Mouse (Mus musculus): ENCODE measurements around the gene Tbk1. TPM values are rescaled to one million over a fixed set of nuclear protein-coding genes. Genes with fewer than 3 reads are reported as not detected.

Gene Tbk1
- polyA plus RNA-seq, 1 experiment from 2014 or later, result 27.3 TPM

DNA sequence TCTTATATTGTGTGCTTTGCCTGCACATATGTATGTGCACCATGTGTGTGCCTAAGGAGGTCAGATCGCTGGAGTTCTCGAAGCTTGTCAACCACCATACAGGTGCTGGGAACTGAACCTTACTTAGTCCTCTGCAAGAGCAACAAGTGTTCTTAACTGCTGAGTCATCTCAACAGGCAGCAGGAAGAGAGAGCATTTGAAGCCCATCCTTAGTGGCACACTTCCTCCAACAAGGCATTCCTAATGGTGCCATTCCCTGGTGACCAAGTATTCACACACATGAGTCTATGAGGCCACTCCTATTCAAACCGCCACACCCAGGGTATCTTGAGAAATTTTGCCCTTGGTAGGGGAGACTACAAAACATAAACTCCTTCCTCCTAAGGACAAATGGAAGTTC, 44.4 kb downstream of the Tbk1 start:
- Histone ChIP-seq H3K4me3 (ENCODE audit: low read depth, low read length) (no peak overlapping the region), H3K27ac (ENCODE audit: low read depth, low read length) (no peak overlapping the region), H3K4me2 (replicated peaks; ENCODE audit: low read depth) (no peak overlapping the region), H3K4me1 (replicated peaks; ENCODE audit: control insufficient read depth, insufficient read depth, low read length) (no peaks in the 10 kb centered on the region), H3K9ac (ENCODE audit: low read depth, low read length) (no peak overlapping the region), H3K27me3 (replicated peaks; ENCODE audit: control insufficient read depth, insufficient read depth, low read length) (no peaks in the 10 kb centered on the region), H3K9me3 (ENCODE audit: control insufficient read depth) (no peaks in the 10 kb centered on the region), H3K36me3 (ENCODE audit: control insufficient read depth, insufficient read depth) (peaks cover 18% of the 10 kb centered on the region)
- 91% methylated on average over 3 of the region's 3 CpGs for WGBS
- no peak for TF ChIP-seq CTCF (IDR thresholded peaks at IDR 0.05; ENCODE audit: low read depth)
- ATAC-seq, result no peak

DNA sequence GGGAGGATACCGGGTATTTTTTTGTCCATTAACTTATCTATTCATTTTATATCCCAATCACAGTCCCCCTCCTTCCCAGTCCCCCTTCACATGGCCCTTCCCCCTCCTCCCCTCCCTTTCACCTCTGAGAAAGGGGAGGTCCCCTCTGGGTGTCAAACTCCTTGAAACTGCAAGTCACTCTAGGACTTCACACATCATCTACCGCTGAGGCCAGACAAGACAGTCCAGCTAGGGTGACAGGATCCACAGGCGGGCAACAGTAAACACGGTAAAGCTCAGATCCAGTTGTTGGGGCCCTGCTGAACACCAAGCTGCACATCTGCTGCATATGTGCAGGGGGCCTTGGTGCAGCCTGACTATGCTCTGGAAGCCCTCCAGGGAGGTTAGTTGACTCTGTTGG, 51.6 kb downstream of the Tbk1 start:
- Histone ChIP-seq H3K27me3 (replicated peaks; ENCODE audit: control insufficient read depth, insufficient read depth, low read length) (no peaks in the 10 kb centered on the region), H3K36me3 (ENCODE audit: control insufficient read depth, insufficient read depth) (no peaks in the 10 kb centered on the region), H3K4me3 (ENCODE audit: low read depth, low read length) (no peak overlapping the region), H3K4me1 (replicated peaks; ENCODE audit: control insufficient read depth, insufficient read depth, low read length) (no peaks in the 10 kb centered on the region), H3K27ac (ENCODE audit: low read depth, low read length) (no peak overlapping the region), H3K9ac (ENCODE audit: low read depth, low read length) (no peak overlapping the region), H3K4me2 (replicated peaks; ENCODE audit: low read depth) (no peak overlapping the region), H3K9me3 (ENCODE audit: control insufficient read depth) (no peaks in the 10 kb centered on the region)
- no peak for ATAC-seq
- no peak for TF ChIP-seq CTCF (IDR thresholded peaks at IDR 0.05; ENCODE audit: low read depth)
- 69% methylated on average over 4 of the region's 4 CpGs for WGBS

DNA sequence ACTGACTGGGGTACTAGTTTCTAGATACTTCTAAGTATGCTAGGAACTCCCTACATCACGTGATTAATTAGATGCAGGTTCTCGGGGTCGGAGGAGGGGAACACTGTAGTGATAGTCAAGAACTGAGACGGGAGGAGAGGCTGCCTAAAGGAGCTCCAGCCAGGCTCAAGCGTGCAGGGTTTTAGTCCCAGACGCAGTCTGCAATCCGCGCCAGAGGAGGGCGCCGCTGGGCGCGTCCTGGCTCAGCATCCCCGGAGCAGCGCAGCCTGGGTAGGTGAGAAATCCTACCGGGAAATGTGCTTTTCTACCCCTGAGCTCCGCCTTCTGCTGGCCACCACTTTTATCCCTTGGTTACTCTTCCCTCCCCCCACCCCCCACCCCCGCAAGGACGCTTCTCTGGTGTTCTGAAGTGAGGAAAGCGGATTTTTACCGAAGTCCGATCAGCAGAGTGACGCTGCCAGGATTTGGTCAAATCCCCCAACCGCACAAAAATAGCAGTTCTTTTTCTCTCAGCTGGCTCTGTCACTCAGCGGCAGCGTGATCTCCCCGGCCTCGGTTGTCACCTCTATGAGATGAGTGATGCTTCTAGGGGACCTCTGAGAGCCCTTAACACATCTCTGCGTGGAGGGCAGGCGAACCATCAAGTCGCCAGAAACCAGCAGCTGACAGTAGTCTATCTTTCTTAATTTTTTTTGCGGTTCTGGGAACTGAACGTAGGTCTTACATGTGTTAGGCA, 53.3 kb downstream of the Tbk1 start:
- H3K4me2 ChIP-seq (replicated peaks; ENCODE audit: low read depth), result peak overlapping the region; percentile 56
- no peak overlapping the region for H3K27ac ChIP-seq (ENCODE audit: low read depth, low read length)
- no peak overlapping the region for H3K9ac ChIP-seq (ENCODE audit: low read depth, low read length)
- no peaks in the 10 kb centered on the region for H3K27me3 ChIP-seq (replicated peaks; ENCODE audit: control insufficient read depth, insufficient read depth, low read length)
- H3K4me1 ChIP-seq (replicated peaks; ENCODE audit: control insufficient read depth, insufficient read depth, low read length), result no peaks in the 10 kb centered on the region
- peak; percentile 22; the same call in 1 of the 2 replicates for ATAC-seq
- H3K4me3 ChIP-seq (ENCODE audit: low read depth, low read length), result no peak overlapping the region
- whole genome bisulfite sequencing, result 12% methylated on average over 32 of the region's 32 CpGs
- peak; percentile 71 for TF ChIP-seq CTCF (IDR thresholded peaks at IDR 0.05; ENCODE audit: low read depth)
- H3K36me3 ChIP-seq (ENCODE audit: control insufficient read depth, insufficient read depth), result no peaks in the 10 kb centered on the region
- H3K9me3 ChIP-seq (ENCODE audit: control insufficient read depth), result no peaks in the 10 kb centered on the region

DNA sequence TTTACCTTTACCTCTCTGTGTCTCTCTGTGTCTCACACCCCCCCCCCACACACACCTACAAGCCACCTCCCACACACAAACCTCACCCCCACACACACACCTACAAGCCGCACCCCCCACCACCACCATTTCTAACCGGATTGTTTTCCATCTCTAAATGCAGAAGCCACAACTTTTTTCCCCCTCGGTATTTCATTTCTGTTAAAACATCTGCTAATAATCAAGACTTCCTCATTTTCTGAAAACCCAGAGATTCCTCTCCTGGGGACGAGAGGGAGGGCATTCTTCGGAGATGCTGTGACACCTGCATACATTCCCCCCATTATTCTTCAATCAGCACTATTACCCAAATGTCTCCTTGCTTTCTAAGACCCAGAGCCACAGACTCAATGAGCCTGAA, 55.0 kb downstream of the Tbk1 start:
- no peaks in the 10 kb centered on the region for H3K36me3 ChIP-seq (ENCODE audit: control insufficient read depth, insufficient read depth)
- H3K27ac ChIP-seq (ENCODE audit: low read depth, low read length), result no peak overlapping the region
- H3K9me3 ChIP-seq (ENCODE audit: control insufficient read depth), result no peaks in the 10 kb centered on the region
- ATAC-seq, result no peak
- no peaks in the 10 kb centered on the region for H3K4me1 ChIP-seq (replicated peaks; ENCODE audit: control insufficient read depth, insufficient read depth, low read length)
- H3K4me3 ChIP-seq (ENCODE audit: low read depth, low read length), result no peak overlapping the region
- no peak overlapping the region for H3K9ac ChIP-seq (ENCODE audit: low read depth, low read length)
- H3K27me3 ChIP-seq (replicated peaks; ENCODE audit: control insufficient read depth, insufficient read depth, low read length), result no peaks in the 10 kb centered on the region
- WGBS, result 84% methylated on average over 5 of the region's 5 CpGs
- no peak overlapping the region for H3K4me2 ChIP-seq (replicated peaks; ENCODE audit: low read depth)
- no peak for TF ChIP-seq CTCF (IDR thresholded peaks at IDR 0.05; ENCODE audit: low read depth)

DNA sequence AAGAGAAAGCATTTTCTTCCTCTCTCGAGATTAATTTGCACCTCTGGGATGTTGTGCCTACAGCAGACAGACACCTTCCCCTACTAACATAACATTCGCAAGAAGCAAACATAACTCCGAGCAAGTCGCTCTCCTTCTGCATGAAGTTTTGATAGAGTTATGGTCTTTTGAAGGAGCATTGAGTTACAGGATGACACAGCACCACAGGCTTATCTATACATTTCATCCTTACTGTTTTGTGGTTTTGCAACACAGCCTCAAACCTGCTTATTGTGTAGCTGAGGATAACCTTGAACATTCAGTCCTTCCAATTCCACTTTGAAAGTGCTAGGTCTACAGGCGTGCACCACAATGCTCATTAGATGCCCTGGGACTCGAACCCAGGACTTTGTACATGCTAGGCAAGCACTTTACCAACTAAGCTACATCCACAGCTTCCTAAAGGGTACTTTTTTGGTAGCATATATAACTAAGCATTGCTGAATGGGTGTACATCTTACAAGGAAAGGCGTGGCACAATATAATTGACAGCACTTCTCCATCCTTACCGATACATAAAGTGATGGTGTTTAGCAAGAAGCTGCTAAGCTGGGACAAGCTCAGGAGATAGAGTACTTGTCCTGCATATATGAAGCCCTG, 56.1 kb downstream of the Tbk1 start:
- no peak for ATAC-seq
- 87% methylated on average over 8 of the region's 8 CpGs for WGBS
- Histone ChIP-seq H3K9ac (ENCODE audit: low read depth, low read length) (no peak overlapping the region), H3K4me1 (replicated peaks; ENCODE audit: control insufficient read depth, insufficient read depth, low read length) (no peaks in the 10 kb centered on the region), H3K4me2 (replicated peaks; ENCODE audit: low read depth) (no peak overlapping the region), H3K27me3 (replicated peaks; ENCODE audit: control insufficient read depth, insufficient read depth, low read length) (no peaks in the 10 kb centered on the region), H3K36me3 (ENCODE audit: control insufficient read depth, insufficient read depth) (no peaks in the 10 kb centered on the region), H3K9me3 (ENCODE audit: control insufficient read depth) (no peaks in the 10 kb centered on the region), H3K4me3 (ENCODE audit: low read depth, low read length) (no peak overlapping the region), H3K27ac (ENCODE audit: low read depth, low read length) (no peak overlapping the region)
- TF ChIP-seq CTCF (IDR thresholded peaks at IDR 0.05; ENCODE audit: low read depth), result no peak

DNA sequence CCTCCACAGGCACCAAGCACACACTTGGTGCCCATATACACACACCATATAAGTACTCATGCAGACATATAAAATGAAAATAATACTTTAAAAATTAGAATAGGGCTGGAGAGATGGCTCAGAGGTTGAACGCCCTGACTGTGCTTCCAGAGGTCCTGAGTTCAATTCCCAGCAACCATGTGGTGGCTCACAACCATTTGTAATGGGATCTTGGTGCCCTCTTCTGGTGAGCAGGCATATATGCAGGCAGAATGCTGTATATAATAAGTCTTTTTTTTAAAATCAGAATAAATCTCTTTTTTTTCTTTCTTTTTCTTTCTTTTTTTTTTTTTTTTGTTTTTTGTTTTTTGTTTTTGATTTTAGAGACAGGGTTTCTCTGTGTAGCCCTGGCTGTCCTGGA, 57.3 kb downstream of the Tbk1 start:
- Histone ChIP-seq H3K9ac (ENCODE audit: low read depth, low read length) (no peak overlapping the region), H3K27me3 (replicated peaks; ENCODE audit: control insufficient read depth, insufficient read depth, low read length) (no peaks in the 10 kb centered on the region), H3K4me2 (replicated peaks; ENCODE audit: low read depth) (no peak overlapping the region), H3K4me1 (replicated peaks; ENCODE audit: control insufficient read depth, insufficient read depth, low read length) (no peaks in the 10 kb centered on the region), H3K27ac (ENCODE audit: low read depth, low read length) (no peak overlapping the region), H3K36me3 (ENCODE audit: control insufficient read depth, insufficient read depth) (no peaks in the 10 kb centered on the region), H3K9me3 (ENCODE audit: control insufficient read depth) (no peaks in the 10 kb centered on the region), H3K4me3 (ENCODE audit: low read depth, low read length) (no peak overlapping the region)
- no peak for ATAC-seq
- TF ChIP-seq CTCF (IDR thresholded peaks at IDR 0.05; ENCODE audit: low read depth), result peak; percentile 46
- WGBS, result 97% methylated on average over 1 of the region's 1 CpGs
